Mouse (Mus musculus) liver, postnatal 0 days (tissue): ENCODE results near the gene Zfp358.

Source experiments
- CTCF ChIP-seq: sonication (generic); IDR thresholded peaks from 2 replicates; pipeline ENCODE4 v1.5.1; 2016; ENCODE audit warnings: antibody characterized with exemption, low read depth
- EP300 ChIP-seq: IDR thresholded peaks from 2 replicates; pipeline ENCODE4 v1.6.1; 2016; ENCODE audit warnings: antibody characterized with exemption, low read depth, mild to moderate bottlenecking

DNA sequence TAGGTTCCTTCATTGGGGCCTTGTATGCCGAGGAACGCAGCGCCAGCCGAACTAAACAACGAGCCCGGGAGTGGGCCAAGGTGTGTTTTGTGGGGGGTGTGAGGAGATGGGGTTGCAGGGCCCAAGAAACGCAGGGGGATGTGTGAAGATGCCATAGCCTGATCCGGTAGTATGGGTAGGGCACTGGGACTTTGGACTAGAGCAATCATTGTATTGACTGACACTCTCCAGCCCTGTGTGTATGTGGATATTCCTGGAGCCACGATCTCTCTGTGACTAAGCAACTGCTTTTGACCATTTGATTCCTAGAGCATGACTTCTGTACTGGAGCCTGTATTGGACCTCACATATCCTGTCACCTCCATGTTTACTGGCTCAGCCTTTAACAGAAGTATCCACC lies 44.0 kb downstream of the Zfp358 start:
- no peak for TF ChIP-seq CTCF
- no peak for TF ChIP-seq EP300
